ENCODE assay signal across 24 mouse cellular contexts in the genomic region with DNA sequence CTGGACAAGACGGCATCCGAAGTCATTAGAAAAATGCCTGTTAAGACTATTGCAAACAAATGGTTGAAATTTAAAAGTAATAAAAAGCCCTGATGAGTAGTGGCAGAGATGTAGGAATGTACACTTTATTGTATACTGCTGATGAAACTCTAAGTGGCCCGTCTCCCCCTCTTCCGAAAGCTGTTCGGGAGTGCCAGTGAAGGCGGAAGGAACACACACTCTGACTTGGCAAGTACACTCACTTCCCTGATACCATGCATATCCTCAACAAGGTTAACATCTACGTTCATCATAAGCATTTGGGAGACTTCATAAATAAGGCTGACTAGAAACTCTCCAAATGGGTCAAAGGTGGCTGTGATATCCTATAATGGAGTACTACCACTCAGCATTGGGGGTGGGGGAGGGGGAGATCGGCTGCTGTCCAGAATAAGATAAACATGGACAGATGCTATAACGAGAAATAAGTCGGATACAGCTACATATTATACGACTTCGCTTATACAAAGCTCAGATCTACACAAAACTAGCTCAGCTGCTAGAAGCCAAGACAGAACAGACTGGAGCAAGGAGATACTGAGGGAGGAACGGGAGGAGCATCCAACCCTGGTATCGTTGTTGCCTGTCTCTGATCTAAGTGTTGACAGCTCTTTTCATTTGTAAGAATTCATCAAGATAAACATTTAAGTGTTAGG. TPM values are rescaled to one million over a fixed set of nuclear protein-coding genes. Genes with fewer than 3 reads are reported as not detected.
A peak's percentile ranks its signal among the peaks of the same experiment; 100 is the strongest.
DNase-seq lines count a peak whose midpoint lies in the region; ATAC-seq and TF ChIP-seq lines count a peak whose summit lies in the region.
"Had no signal": no experiment of that assay in that cellular context is flagged by ENCODE, and none has a peak within 500 bp of the region (broad histone marks: within the 10 kb centered on the region; RNA-seq: fewer than 3 reads in every experiment).

No protein-coding gene starts in this region.

- 0 out of 2 replicates have a peak overlapping the region, but pooled peaks have one; percentile 9 for H3K4me2 ChIP-seq in intestine, postnatal 0 days (replicated peaks; ENCODE audit: low read depth)
- no peak overlapping the region for H3K4me2 ChIP-seq in intestine, embryonic 16.5 days (ENCODE audit: low read depth, low read length)
- H3K4me2 ChIP-seq in lung, embryonic 15.5 days = peak overlapping the region; percentile 2; the same call in 1 of the 2 replicates
- H3K4me2 ChIP-seq in lung, postnatal 0 days (replicated peaks; ENCODE audit: low read depth, low read length) = no peak overlapping the region
- H3K4me2 ChIP-seq: embryonic facial prominence, embryonic 12.5 days; forebrain, embryonic 13.5 days; forebrain, embryonic 15.5 days had no signal

- no peaks in the 10 kb centered on the region for H3K9me3 ChIP-seq in intestine, postnatal 0 days (ENCODE audit: control insufficient read depth)
- H3K9me3 ChIP-seq in intestine, embryonic 16.5 days (ENCODE audit: control insufficient read depth, low read length) = no peaks in the 10 kb centered on the region
- H3K9me3 ChIP-seq in lung, embryonic 15.5 days = no peaks in the 10 kb centered on the region
- no peaks in the 10 kb centered on the region for H3K9me3 ChIP-seq in lung, postnatal 0 days (ENCODE audit: low read length)
- H3K9me3 ChIP-seq: embryonic facial prominence, embryonic 10.5 days; embryonic facial prominence, embryonic 12.5 days; forebrain, embryonic 13.5 days; forebrain, embryonic 15.5 days had no signal

- H3K9ac ChIP-seq in intestine, postnatal 0 days (ENCODE audit: low read depth, low read length) = no peak overlapping the region
- H3K9ac ChIP-seq in intestine, embryonic 16.5 days (ENCODE audit: low read depth, low read length) = no peak overlapping the region
- H3K9ac ChIP-seq in lung, embryonic 15.5 days = no peak overlapping the region
- H3K9ac ChIP-seq in lung, postnatal 0 days (replicated peaks; ENCODE audit: low read depth) = no peak overlapping the region
- H3K9ac ChIP-seq: embryonic facial prominence, embryonic 12.5 days; forebrain, embryonic 13.5 days; forebrain, embryonic 15.5 days had no signal

- no peaks in the 10 kb centered on the region for H3K27me3 ChIP-seq in intestine, postnatal 0 days (replicated peaks; ENCODE audit: control insufficient read depth, insufficient read depth, low read length)
- no peaks in the 10 kb centered on the region for H3K27me3 ChIP-seq in intestine, embryonic 16.5 days (replicated peaks; ENCODE audit: control insufficient read depth, insufficient read depth, low read length)
- H3K27me3 ChIP-seq in lung, embryonic 15.5 days = no peaks in the 10 kb centered on the region
- H3K27me3 ChIP-seq in lung, postnatal 0 days (replicated peaks; ENCODE audit: insufficient read depth, low read length) = no peaks in the 10 kb centered on the region; the same call in 1 of the 2 replicates
- H3K27me3 ChIP-seq: CH12.LX; embryonic facial prominence, embryonic 12.5 days; forebrain, embryonic 13.5 days; forebrain, embryonic 15.5 days; Patski had no signal

- no peak overlapping the region for H3K27ac ChIP-seq in intestine, postnatal 0 days (ENCODE audit: low read depth, low read length)
- no peak overlapping the region; the same call in 1 of the 2 replicates for H3K27ac ChIP-seq in intestine, embryonic 16.5 days (ENCODE audit: low read length)
- H3K27ac ChIP-seq in lung, embryonic 15.5 days = peak overlapping the region; percentile 19; the same call in 1 of the 2 replicates
- H3K27ac ChIP-seq in lung, postnatal 0 days (ENCODE audit: low read length) = no peak overlapping the region
- H3K27ac ChIP-seq: embryonic facial prominence, embryonic 10.5 days; embryonic facial prominence, embryonic 12.5 days; forebrain, embryonic 13.5 days; forebrain, embryonic 15.5 days had no signal

- 49% methylated on average over 14 of the region's 14 CpGs for WGBS in intestine, postnatal 0 days
- WGBS in intestine, embryonic 16.5 days = 59% methylated on average over 14 of the region's 14 CpGs
- 43% methylated on average over 14 of the region's 14 CpGs for WGBS in lung, embryonic 15.5 days
- WGBS in lung, postnatal 0 days = 59% methylated on average over 14 of the region's 14 CpGs

- no peaks in the 10 kb centered on the region for H3K36me3 ChIP-seq in intestine, postnatal 0 days (ENCODE audit: control insufficient read depth, insufficient read depth)
- no peaks in the 10 kb centered on the region for H3K36me3 ChIP-seq in intestine, embryonic 16.5 days (ENCODE audit: control insufficient read depth, insufficient read depth, low read length)
- H3K36me3 ChIP-seq in lung, embryonic 15.5 days = no peaks in the 10 kb centered on the region
- no peaks in the 10 kb centered on the region for H3K36me3 ChIP-seq in lung, postnatal 0 days (ENCODE audit: insufficient read depth, low read length)
- H3K36me3 ChIP-seq: embryonic facial prominence, embryonic 10.5 days; embryonic facial prominence, embryonic 12.5 days; forebrain, embryonic 15.5 days; G1E had no signal

- H3K4me1 ChIP-seq in intestine, postnatal 0 days (replicated peaks; ENCODE audit: control insufficient read depth, insufficient read depth, low read length) = peaks cover 5% of the 10 kb centered on the region; the same call in 1 of the 2 replicates
- peaks cover 17% of the 10 kb centered on the region for H3K4me1 ChIP-seq in intestine, embryonic 16.5 days (ENCODE audit: control insufficient read depth, insufficient read depth, low read length)
- H3K4me1 ChIP-seq in lung, embryonic 15.5 days = peaks cover 14% of the 10 kb centered on the region; the same call in 1 of the 2 replicates
- no peaks in the 10 kb centered on the region for H3K4me1 ChIP-seq in lung, postnatal 0 days (ENCODE audit: insufficient read depth, low read depth, low read length)
- H3K4me1 ChIP-seq: embryonic facial prominence, embryonic 12.5 days; forebrain, embryonic 15.5 days had no signal

- no peak overlapping the region for H3K4me3 ChIP-seq in intestine, postnatal 0 days (ENCODE audit: low read depth, low read length)
- H3K4me3 ChIP-seq in intestine, embryonic 16.5 days (ENCODE audit: low read length) = no peak overlapping the region
- no peak overlapping the region for H3K4me3 ChIP-seq in lung, embryonic 15.5 days
- H3K4me3 ChIP-seq in lung, postnatal 0 days (ENCODE audit: low read depth, low read length) = no peak overlapping the region
- H3K4me3 ChIP-seq: embryonic facial prominence, embryonic 10.5 days; embryonic facial prominence, embryonic 12.5 days; forebrain, embryonic 13.5 days; forebrain, embryonic 15.5 days had no signal

- DNase-seq in lung, postnatal 25 days (ENCODE audit: low spot score) = no peak
- DNase-seq in lung, postnatal 0 days (ENCODE audit: low spot score) = peak; percentile 23
- DNase-seq in lung, postnatal 14 days = no peak
- DNase-seq: adrenal gland, adult 8-10 months; adrenal gland, postnatal 14 days; adrenal gland, postnatal 36 days; B cell, adult 2 months; cerebellum, adult 11-12 months; cerebellum, adult 2 months; cerebellum, adult 9-10 months; cerebellum, postnatal 10 days; cerebellum, postnatal 25 days had no signal

- no peak for TF ChIP-seq EP300 in lung, postnatal 0 days (IDR thresholded peaks at IDR 0.05)

- ATAC-seq in intestine, postnatal 0 days = no peak
- ATAC-seq in intestine, embryonic 16.5 days = no peak
- ATAC-seq in lung, embryonic 15.5 days (ENCODE audit: borderline replicate concordance, extremely low read depth, low FRiP score, low TSS enrichment) = peak; percentile 73; the same call in 1 of the 2 replicates
- ATAC-seq in lung, postnatal 0 days = peak; percentile 52; the same call in 1 of the 2 replicates
- ATAC-seq: activated CD4-positive, CD25-positive, alpha-beta regulatory T cell, adult 4 months; CD4-positive, CD25-positive, alpha-beta regulatory T cell, adult 4 months; forebrain, embryonic 13.5 days; forebrain, embryonic 15.5 days; Patski had no signal

- TF ChIP-seq CTCF in intestine, postnatal 0 days (IDR thresholded peaks at IDR 0.05; ENCODE audit: low read depth) = no peak
- TF ChIP-seq CTCF in lung, postnatal 0 days (IDR thresholded peaks at IDR 0.05) = no peak

RNA-seq across cellular contexts. Expression of a gene that starts 11.2 kb away (rescaled TPM):
- 6.0 and 6.9 TPM in 2 replicates for polyA plus RNA-seq in intestine, postnatal 0 days (2015; fragmentation: Nextera tagmentation; extraction: Ambion mirVana)
- 15.5 and 16.1 TPM in 2 replicates for polyA plus RNA-seq in intestine, embryonic 16.5 days (2015; fragmentation: Nextera tagmentation; extraction: Ambion mirVana)
- polyA plus RNA-seq in lung, embryonic 15.5 days (2015; fragmentation: Nextera tagmentation; extraction: Ambion mirVana) = 16.8 and 18.6 TPM in 2 replicates
- polyA plus RNA-seq in lung, postnatal 0 days (2015; fragmentation: Nextera tagmentation; extraction: Ambion mirVana) = 6.9 and 10.2 TPM in 2 replicates
- polyA plus RNA-seq: activated CD4-positive, CD25-positive, alpha-beta regulatory T cell, adult 4 months; CD4-positive, CD25-positive, alpha-beta regulatory T cell, adult 4 months; G1E had no signal

Comparison
In these comparisons a context has a peak if more than half of its experiments do, and no peak if none do; other contexts are left out.
1. H3K4me2 ChIP-seq: peak in intestine, postnatal 0 days (single experiment) and lung, embryonic 15.5 days (single experiment); none in intestine, embryonic 16.5 days (single experiment) and lung, postnatal 0 days (single experiment).
2. ATAC-seq: peak in lung, embryonic 15.5 days (single experiment) and lung, postnatal 0 days (single experiment); none in intestine, postnatal 0 days (single experiment) and intestine, embryonic 16.5 days (single experiment).